Mouse (Mus musculus): Measurements from ENCODE around the gene Lrrfip2. TPM values are rescaled to one million over a fixed set of nuclear protein-coding genes. Genes with fewer than 3 reads are reported as not detected.

The Lrrfip2 gene
- polyA plus RNA-seq (2021) = 85.9 TPM

GRCm38 (mm10) chr9:111117126-111117642, at the start of gene Lrrfip2:
TSS of gene Lrrfip2 (plus strand) at chr9:111117592.
- ChIA-PET POLR2A (interaction anchor here (0.6 kb wide), 1 partner anchor 160 kb away, joined by 3 read pairs; no protein-coding TSS in a partner anchor), CTCF (no interaction called here)
- TF ChIP-seq CTCF (IDR thresholded peaks at IDR 0.05) = no peak
- no peak for ATAC-seq
- no peak for DNase-seq (ENCODE audit: low read depth, low spot score)
- no peaks in the 10 kb centered on the region for H3K27me3 ChIP-seq
- in situ Hi-C loops (cut with MboI; ENCODE audit: low pct_unique_long_range_greater_than_20kb) = no loop called here

DNA sequence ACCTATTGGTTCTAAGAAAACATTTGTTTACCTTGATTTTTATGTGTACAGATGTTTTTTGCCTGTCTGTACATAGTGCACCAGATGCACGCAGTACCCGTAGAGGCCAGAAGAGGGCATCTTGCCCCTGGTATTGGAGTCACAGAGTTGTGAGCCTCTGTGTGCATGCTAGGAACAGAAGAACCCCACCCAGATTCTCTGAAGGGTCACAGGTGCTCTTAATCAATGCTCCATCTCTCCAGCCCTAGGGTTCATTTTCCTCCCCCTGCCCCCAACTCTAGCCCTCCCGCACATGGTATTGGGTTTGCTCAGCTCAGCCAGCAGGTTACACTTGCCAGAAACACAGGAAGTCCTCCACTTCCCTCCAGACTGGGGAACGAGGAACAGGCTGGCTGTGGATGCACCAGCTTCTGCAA, 46.8 kb upstream of the Lrrfip2 start:
- DNase-seq (ENCODE audit: low read depth, low spot score) (no peak), ATAC-seq (no peak)
- no peaks in the 10 kb centered on the region for H3K27me3 ChIP-seq
- ChIA-PET POLR2A (no interaction called here), CTCF (interaction anchor here (1.0 to 8.6 kb wide), 7 partner anchors 10 to 147 kb away, joined by 4 to 131 read pairs (median 6); no protein-coding TSS in a partner anchor)
- peak; percentile 79 for TF ChIP-seq CTCF (IDR thresholded peaks at IDR 0.05)
- in situ Hi-C loops (cut with MboI; ENCODE audit: low pct_unique_long_range_greater_than_20kb) = loop anchor here (5.0 kb wide), 1 partner anchor 73 kb away; no protein-coding TSS in a partner anchor

DNA sequence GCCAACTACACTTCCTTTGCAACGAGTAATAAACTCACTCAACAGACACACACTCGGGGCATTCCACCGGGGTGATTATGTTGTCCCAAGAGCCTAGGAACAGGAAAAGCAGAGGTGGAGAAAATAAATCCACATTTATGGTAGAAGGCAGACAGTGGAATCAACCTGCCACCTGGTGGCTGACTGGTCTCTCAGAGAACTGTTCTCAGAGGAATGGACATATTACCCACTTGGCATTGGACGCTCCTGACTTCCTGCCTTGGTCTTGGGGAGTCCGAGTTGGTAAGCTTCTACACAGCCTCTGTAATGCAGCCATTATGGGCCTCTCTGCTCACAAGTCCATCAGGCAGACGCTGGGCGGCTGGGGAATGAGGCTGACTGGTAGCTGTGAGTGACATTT, 45.2 kb upstream of the Lrrfip2 start:
- TF ChIP-seq CTCF (IDR thresholded peaks at IDR 0.05) = peak; percentile 90
- peaks cover 2% of the 10 kb centered on the region for H3K27me3 ChIP-seq
- in situ Hi-C loops (cut with MboI; ENCODE audit: low pct_unique_long_range_greater_than_20kb) = loop anchor here (5.0 kb wide), 1 partner anchor 75 kb away; no protein-coding TSS in a partner anchor
- POLR2A ChIA-PET = interaction anchor here (1.5 kb wide), 1 partner anchor 74 kb away, joined by 9 read pairs; no protein-coding TSS in a partner anchor
- CTCF ChIA-PET = interaction anchor here (0.8 to 8.6 kb wide), 12 partner anchors 8 to 149 kb away, joined by 3 to 131 read pairs (median 4); partner anchors contain the start of gene Ccrl2
- peak; percentile 78 for DNase-seq (ENCODE audit: low read depth, low spot score)
- peak; percentile 80 for ATAC-seq

DNA sequence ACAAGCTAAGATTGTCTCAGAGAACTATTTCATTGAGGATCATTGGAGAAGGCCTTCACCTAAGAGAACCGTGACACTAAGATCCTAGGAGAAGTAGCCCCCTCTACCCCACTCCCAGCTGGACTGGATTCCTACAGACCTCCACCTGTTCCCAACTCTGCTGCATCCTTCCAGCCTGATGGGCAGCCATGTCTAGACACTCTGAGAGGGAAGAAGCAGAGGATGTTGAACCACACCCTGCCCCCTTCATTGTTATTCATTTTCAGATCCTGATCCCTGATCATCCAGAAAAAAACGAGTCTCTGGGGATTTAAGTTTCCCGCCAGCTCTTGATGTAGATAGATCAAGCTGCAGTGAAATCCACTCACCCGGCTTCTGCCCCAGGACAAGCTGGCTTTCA, 44.4 kb upstream of the Lrrfip2 start:
- in situ Hi-C loops (cut with MboI; ENCODE audit: low pct_unique_long_range_greater_than_20kb) = loop anchor here (5.0 kb wide), 1 partner anchor 76 kb away; no protein-coding TSS in a partner anchor
- no peak for TF ChIP-seq CTCF (IDR thresholded peaks at IDR 0.05)
- POLR2A ChIA-PET = interaction anchor here (1.5 kb wide), 1 partner anchor 75 kb away, joined by 9 read pairs; no protein-coding TSS in a partner anchor
- DNase-seq (ENCODE audit: low read depth, low spot score) = no peak
- CTCF ChIA-PET = interaction anchor here (1.1 to 8.6 kb wide), 7 partner anchors 10 to 150 kb away, joined by 3 to 131 read pairs (median 11); no protein-coding TSS in a partner anchor
- peaks cover 2% of the 10 kb centered on the region for H3K27me3 ChIP-seq
- ATAC-seq = no peak

- POLR2A ChIA-PET = no interaction called here
- ATAC-seq (no peak), DNase-seq (ENCODE audit: low read depth, low spot score) (no peak)
- peak; percentile 59 for TF ChIP-seq CTCF (IDR thresholded peaks at IDR 0.05)
- H3K27me3 ChIP-seq = peaks cover 2% of the 10 kb centered on the region
- CTCF ChIA-PET = interaction anchor here (2.4 kb wide), 1 partner anchor 81 kb away, joined by 9 read pairs; no protein-coding TSS in a partner anchor
- in situ Hi-C loops (cut with MboI; ENCODE audit: low pct_unique_long_range_greater_than_20kb) = no loop called here
These were observed 39.6 kb upstream of the Lrrfip2 start for GRCm38 (mm10) chr9:111077745-111078144.

- no peak for DNase-seq (ENCODE audit: low read depth, low spot score)
- no peak for TF ChIP-seq CTCF (IDR thresholded peaks at IDR 0.05)
- ChIA-PET POLR2A (no interaction called here), CTCF (interaction anchor here (1.0 to 1.8 kb wide), 2 partner anchors 10 to 158 kb away, joined by 3 to 6 read pairs; no protein-coding TSS in a partner anchor)
- ATAC-seq = no peak
- in situ Hi-C loops (cut with MboI; ENCODE audit: low pct_unique_long_range_greater_than_20kb) = no loop called here
- H3K27me3 ChIP-seq = peaks cover 2% of the 10 kb centered on the region
These were observed 36.6 kb upstream of the Lrrfip2 start for GRCm38 (mm10) chr9:111080801-111081200.

DNA sequence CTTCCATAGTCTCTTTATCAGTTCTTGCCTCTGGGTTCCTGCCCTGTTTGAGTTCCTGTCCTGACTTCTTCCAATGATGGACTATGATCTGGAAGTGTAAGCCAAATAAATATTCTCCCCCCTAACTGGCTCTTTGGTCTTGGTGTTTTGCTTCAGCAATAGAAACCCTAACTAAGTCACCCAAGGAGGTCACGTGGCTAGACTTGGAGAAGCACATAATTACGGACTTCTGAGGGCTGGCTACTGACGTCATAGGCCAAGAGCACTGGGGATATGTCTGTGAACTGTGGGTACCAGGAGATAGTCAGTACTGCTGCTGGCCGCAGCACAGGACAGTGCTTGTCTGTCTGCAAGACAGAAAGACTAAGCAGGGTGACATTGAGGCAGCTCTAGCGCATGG, 35.6 kb upstream of the Lrrfip2 start:
- ChIA-PET CTCF (interaction anchor here (1.0 to 1.6 kb wide), 2 partner anchors 10 to 159 kb away, joined by 3 to 4 read pairs; no protein-coding TSS in a partner anchor), POLR2A (no interaction called here)
- in situ Hi-C loops (cut with MboI; ENCODE audit: low pct_unique_long_range_greater_than_20kb) = no loop called here
- no peak for DNase-seq (ENCODE audit: low read depth, low spot score)
- no peak for TF ChIP-seq CTCF (IDR thresholded peaks at IDR 0.05)
- H3K27me3 ChIP-seq = no peaks in the 10 kb centered on the region
- no peak for ATAC-seq

DNA sequence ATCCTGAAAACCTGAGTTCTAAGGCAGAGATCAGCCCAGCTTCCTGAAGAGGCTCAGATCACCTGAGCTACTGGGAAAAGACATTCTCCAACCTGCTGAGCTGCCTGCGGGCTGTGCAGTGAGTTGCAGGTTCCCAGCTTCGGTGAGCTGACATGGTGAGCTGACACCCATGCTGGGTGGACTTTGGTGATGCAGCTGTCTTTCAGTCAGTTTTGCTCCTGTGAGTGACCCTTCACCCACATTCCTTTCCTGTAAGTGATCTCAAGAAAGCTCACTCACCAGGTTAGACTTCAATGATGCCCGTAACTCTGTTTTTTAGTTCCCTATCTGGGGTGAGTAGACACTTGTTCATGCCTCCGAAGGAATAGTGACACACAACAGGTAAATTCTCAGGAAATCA, 32.1 kb upstream of the Lrrfip2 start:
- no peak for ATAC-seq
- H3K27me3 ChIP-seq = no peaks in the 10 kb centered on the region
- TF ChIP-seq CTCF (IDR thresholded peaks at IDR 0.05) = no peak
- no peak for DNase-seq (ENCODE audit: low read depth, low spot score)
- CTCF ChIA-PET = interaction anchor here (2.7 to 5.0 kb wide), 2 partner anchors 13 to 88 kb away, joined by 11 to 38 read pairs; no protein-coding TSS in a partner anchor
- in situ Hi-C loops (cut with MboI; ENCODE audit: low pct_unique_long_range_greater_than_20kb) = no loop called here
- POLR2A ChIA-PET = no interaction called here

DNA sequence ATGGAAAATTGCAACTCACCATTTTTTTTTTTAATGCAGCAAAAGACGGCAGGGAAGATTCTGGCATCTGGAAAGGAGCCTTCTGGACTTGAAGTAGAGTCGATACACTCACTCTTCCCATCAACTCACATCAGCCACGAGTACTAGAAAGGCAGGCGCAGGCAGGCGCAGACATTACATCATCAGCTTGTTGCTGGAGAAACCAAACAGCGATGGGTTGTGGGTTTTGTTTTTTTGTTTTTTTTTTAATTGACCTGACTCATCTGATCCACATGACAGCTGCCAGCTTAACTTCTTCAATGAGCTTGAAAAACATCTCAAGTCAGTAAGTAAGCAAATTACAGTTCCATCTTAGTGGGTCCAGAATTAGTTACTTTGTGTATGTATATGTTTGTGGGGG, 31.3 kb upstream of the Lrrfip2 start:
- DNase-seq (ENCODE audit: low read depth, low spot score) = peak; percentile 55
- H3K27me3 ChIP-seq = no peaks in the 10 kb centered on the region
- TF ChIP-seq CTCF (IDR thresholded peaks at IDR 0.05) = no peak
- CTCF ChIA-PET = interaction anchor here (2.7 to 5.0 kb wide), 2 partner anchors 14 to 89 kb away, joined by 11 to 38 read pairs; no protein-coding TSS in a partner anchor
- ATAC-seq = no peak
- in situ Hi-C loops (cut with MboI; ENCODE audit: low pct_unique_long_range_greater_than_20kb) = no loop called here
- POLR2A ChIA-PET = interaction anchor here (0.6 kb wide), 1 partner anchor 33 kb away, joined by 5 read pairs; no protein-coding TSS in a partner anchor

DNA sequence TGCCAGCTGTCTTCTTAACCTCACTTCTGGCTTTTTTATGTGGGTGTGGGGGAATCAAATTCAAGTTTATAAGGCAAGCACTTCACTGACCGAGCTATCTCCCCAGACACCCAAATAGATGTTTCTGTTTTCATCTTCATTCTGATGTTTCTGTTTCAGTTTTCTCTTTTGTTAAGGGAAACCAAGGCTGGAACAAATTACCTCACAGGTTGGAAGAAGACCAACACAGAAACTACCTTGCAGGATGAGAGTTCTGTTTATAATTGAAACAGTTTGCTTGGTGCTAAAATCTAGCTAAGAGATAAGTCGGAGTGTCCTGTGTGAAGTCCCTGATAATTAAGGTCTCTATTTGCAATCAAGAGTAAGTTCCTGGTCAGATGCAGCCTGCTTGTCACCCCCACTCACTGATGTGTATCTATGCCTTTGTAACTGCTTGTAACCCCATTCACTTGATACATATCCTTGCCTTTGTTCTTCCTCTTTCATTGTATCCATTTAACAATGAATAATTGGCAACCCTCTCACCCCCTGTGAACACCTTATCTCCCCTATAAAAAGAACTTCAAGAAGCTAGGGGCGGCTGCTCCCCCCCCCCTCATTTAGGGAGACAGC, 30.3 kb upstream of the Lrrfip2 start:
- ChIA-PET POLR2A (no interaction called here), CTCF (interaction anchor here (1.8 to 5.0 kb wide), 3 partner anchors 15 to 203 kb away, joined by 5 to 38 read pairs (median 11); no protein-coding TSS in a partner anchor)
- H3K27me3 ChIP-seq = no peaks in the 10 kb centered on the region
- ATAC-seq = no peak
- in situ Hi-C loops (cut with MboI; ENCODE audit: low pct_unique_long_range_greater_than_20kb) = no loop called here
- no peak for TF ChIP-seq CTCF (IDR thresholded peaks at IDR 0.05)
- no peak for DNase-seq (ENCODE audit: low read depth, low spot score)
